Mouse (Mus musculus): ENCODE results near the gene Tenm3. TPM values are rescaled to one million over a fixed set of nuclear protein-coding genes. Genes with fewer than 3 reads are reported as not detected.

Gene Tenm3
- polyA plus RNA-seq, 1 experiment: 12.8 TPM

DNA sequence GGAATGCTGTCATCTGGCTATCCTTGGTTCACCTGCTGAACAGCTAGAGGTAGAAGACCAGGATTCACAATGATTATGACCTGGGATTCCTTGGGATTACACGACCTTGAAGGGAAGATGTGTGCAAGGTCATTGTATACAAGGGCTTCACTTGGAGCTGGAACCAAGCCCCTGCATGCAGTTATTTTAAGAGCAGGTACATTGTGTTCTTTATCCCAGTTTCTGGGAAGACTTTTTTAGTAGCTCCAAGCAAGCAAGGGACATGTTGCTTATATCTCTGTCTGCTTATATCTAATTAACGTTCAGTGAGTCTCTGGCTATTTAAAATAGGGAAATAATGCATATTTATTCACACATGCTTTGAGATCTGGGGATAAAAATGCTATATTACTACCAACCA, 86.9 kb downstream of the Tenm3 start:
- no peaks in the 10 kb centered on the region for H3K27me3 ChIP-seq (ENCODE audit: control insufficient read depth, insufficient read depth, insufficient read length)
- no peaks in the 10 kb centered on the region for H3K79me2 ChIP-seq (ENCODE audit: control insufficient read depth, insufficient read depth)
- H3K4me2 ChIP-seq (ENCODE audit: low read depth): no peak overlapping the region
- H3K4me3 ChIP-seq: no peak overlapping the region
- no peak overlapping the region for H3ac ChIP-seq (ENCODE audit: control insufficient read depth, insufficient read length)
- no peak for TF ChIP-seq SRF (IDR thresholded peaks at IDR 0.05; ENCODE audit: control insufficient read depth, insufficient read length, low read depth)
- TF ChIP-seq POLR2A (IDR thresholded peaks at IDR 0.05; ENCODE audit: insufficient read length, low read depth): no peak
- no peak for TF ChIP-seq CEBPB (IDR thresholded peaks at IDR 0.05; ENCODE audit: insufficient read depth, poor library complexity, severe bottlenecking)
- H3K36me3 ChIP-seq (ENCODE audit: control insufficient read depth, insufficient read depth): no peaks in the 10 kb centered on the region

DNA sequence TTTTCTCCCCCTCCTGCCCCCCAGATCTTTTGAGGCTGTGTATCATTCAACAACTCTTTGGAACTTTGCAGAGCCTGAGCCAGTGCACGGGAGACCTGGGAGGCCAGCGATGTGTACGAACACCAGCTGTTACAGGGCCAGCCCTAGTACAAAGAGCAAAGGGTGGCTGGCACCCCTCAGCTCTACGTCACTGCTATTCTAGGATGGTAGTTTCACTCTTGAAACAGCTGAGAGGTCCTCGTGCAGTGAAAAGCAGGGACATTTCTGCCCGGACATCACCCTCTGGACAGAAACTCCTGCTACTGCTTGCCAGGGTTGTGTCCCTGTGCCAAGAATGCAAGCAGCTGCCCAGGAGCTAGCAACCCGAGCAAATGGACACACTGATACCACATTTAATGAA, 88.3 kb downstream of the Tenm3 start:
- no peaks in the 10 kb centered on the region for H3K79me2 ChIP-seq (ENCODE audit: control insufficient read depth, insufficient read depth)
- no peaks in the 10 kb centered on the region for H3K36me3 ChIP-seq (ENCODE audit: control insufficient read depth, insufficient read depth)
- TF ChIP-seq MYOG (IDR thresholded peaks at IDR 0.05; ENCODE audit: control insufficient read depth in 1 of 3, insufficient read depth in 1 of 3, insufficient read length in 2 of 3, low read depth in 2 of 3) (peak; percentile 63 to 94 (median 93)), CEBPB (IDR thresholded peaks at IDR 0.05; ENCODE audit: insufficient read depth, poor library complexity, severe bottlenecking) (no peak), SRF (IDR thresholded peaks at IDR 0.05; ENCODE audit: control insufficient read depth, insufficient read length, low read depth) (no peak), USF1 (IDR thresholded peaks at IDR 0.05; ENCODE audit: low read depth) (no peak), POLR2AphosphoS2 (IDR thresholded peaks at IDR 0.05; ENCODE audit: insufficient read length, low read depth) (no peak), TCF12 (IDR thresholded peaks at IDR 0.05; ENCODE audit: insufficient read depth, poor library complexity, severe bottlenecking) (peak; percentile 54), E2F4 (IDR thresholded peaks at IDR 0.05; ENCODE audit: insufficient read depth) (no peak), REST (IDR thresholded peaks at IDR 0.05; ENCODE audit: insufficient read depth, insufficient read length) (no peak), MAX (IDR thresholded peaks at IDR 0.05; ENCODE audit: low read depth) (no peak), MYOD1 (IDR thresholded peaks at IDR 0.05; ENCODE audit: control insufficient read depth in 1 of 3, insufficient read length in 2 of 3, low read depth in 2 of 3) (peak; percentile 45 to 89 (median 52)), POLR2A (IDR thresholded peaks at IDR 0.05; ENCODE audit: insufficient read length, low read depth) (no peak), TCF3 (IDR thresholded peaks at IDR 0.05; ENCODE audit: insufficient read length, low read depth) (peak; percentile 28)
- H3K4me3 ChIP-seq: no peak overlapping the region
- H3K4me2 ChIP-seq (ENCODE audit: low read depth): peak overlapping the region; percentile 34
- no peak overlapping the region for H3ac ChIP-seq (ENCODE audit: control insufficient read depth, insufficient read length)
- no peaks in the 10 kb centered on the region for H3K27me3 ChIP-seq (ENCODE audit: control insufficient read depth, insufficient read depth, insufficient read length)

DNA sequence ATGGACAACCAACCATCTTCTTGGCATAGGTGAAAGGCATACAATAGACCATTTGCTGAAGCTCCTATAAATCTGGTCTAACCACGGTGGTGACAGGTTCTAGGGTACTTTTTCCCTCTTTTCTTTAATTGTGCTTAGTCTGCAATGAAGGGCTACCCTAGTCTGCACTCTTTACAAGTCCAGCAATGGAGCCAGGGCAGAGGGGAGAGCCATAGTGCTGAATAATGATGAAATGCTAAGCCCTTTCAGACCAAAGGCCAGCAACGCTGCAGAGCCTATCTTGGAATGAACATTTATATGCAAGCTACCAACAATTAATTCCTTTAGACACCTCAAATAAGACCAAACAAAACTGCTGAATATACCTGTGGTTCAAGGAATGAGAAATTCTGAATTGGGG, 88.8 kb downstream of the Tenm3 start:
- Histone ChIP-seq H3K4me3 (no peak overlapping the region), H3K36me3 (ENCODE audit: control insufficient read depth, insufficient read depth) (no peaks in the 10 kb centered on the region), H3ac (ENCODE audit: control insufficient read depth, insufficient read length) (no peak overlapping the region), H3K4me2 (ENCODE audit: low read depth) (peak overlapping the region; percentile 34), H3K27me3 (ENCODE audit: control insufficient read depth, insufficient read depth, insufficient read length) (no peaks in the 10 kb centered on the region), H3K79me2 (ENCODE audit: control insufficient read depth, insufficient read depth) (no peaks in the 10 kb centered on the region)
- TF ChIP-seq E2F4 (IDR thresholded peaks at IDR 0.05; ENCODE audit: insufficient read depth) (no peak), USF1 (IDR thresholded peaks at IDR 0.05; ENCODE audit: low read depth) (no peak), TCF12 (IDR thresholded peaks at IDR 0.05; ENCODE audit: insufficient read depth, poor library complexity, severe bottlenecking) (no peak), MAX (IDR thresholded peaks at IDR 0.05; ENCODE audit: low read depth) (no peak), TCF3 (IDR thresholded peaks at IDR 0.05; ENCODE audit: insufficient read length, low read depth) (no peak), CEBPB (IDR thresholded peaks at IDR 0.05; ENCODE audit: insufficient read depth, poor library complexity, severe bottlenecking) (no peak), MYOG (IDR thresholded peaks at IDR 0.05; ENCODE audit: control insufficient read depth in 1 of 3, insufficient read depth in 1 of 3, insufficient read length in 2 of 3, low read depth in 2 of 3) (no peak), POLR2AphosphoS2 (IDR thresholded peaks at IDR 0.05; ENCODE audit: insufficient read length, low read depth) (no peak), MYOD1 (IDR thresholded peaks at IDR 0.05; ENCODE audit: control insufficient read depth in 1 of 3, insufficient read length in 2 of 3, low read depth in 2 of 3) (no peak), REST (IDR thresholded peaks at IDR 0.05; ENCODE audit: insufficient read depth, insufficient read length) (no peak), POLR2A (IDR thresholded peaks at IDR 0.05; ENCODE audit: insufficient read length, low read depth) (no peak), SRF (IDR thresholded peaks at IDR 0.05; ENCODE audit: control insufficient read depth, insufficient read length, low read depth) (no peak)

DNA sequence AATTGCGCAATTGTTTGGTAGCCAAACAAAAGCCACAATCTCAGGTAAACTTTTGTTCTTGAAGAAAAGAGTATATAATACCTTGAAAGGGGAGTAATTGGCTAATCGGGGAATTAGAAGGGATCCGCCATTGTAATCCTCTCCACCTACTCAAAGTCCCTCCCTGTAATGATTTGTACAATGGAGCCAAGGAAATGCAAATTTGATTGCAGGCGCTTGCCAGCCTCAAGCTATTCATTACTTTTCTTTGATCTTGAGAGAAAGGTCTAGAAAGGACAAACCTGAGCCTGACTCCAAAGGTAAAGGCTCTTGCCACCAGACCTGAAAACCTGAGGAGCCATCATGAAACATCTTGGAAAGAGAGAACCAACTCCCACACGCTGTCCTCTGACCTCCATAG, 91.8 kb downstream of the Tenm3 start:
- Histone ChIP-seq H3K36me3 (ENCODE audit: control insufficient read depth, insufficient read depth) (no peaks in the 10 kb centered on the region), H3K4me2 (ENCODE audit: low read depth) (no peak overlapping the region), H3ac (ENCODE audit: control insufficient read depth, insufficient read length) (no peak overlapping the region), H3K79me2 (ENCODE audit: control insufficient read depth, insufficient read depth) (no peaks in the 10 kb centered on the region), H3K4me3 (no peak overlapping the region), H3K27me3 (ENCODE audit: control insufficient read depth, insufficient read depth, insufficient read length) (no peaks in the 10 kb centered on the region)
- peak; percentile 48; the same call in 1 of the 2 replicates for TF ChIP-seq CEBPB (IDR thresholded peaks at IDR 0.05; ENCODE audit: insufficient read depth, poor library complexity, severe bottlenecking)
- no peak for TF ChIP-seq MYOG (IDR thresholded peaks at IDR 0.05; ENCODE audit: control insufficient read depth in 1 of 3, insufficient read depth in 1 of 3, insufficient read length in 2 of 3, low read depth in 2 of 3)

DNA sequence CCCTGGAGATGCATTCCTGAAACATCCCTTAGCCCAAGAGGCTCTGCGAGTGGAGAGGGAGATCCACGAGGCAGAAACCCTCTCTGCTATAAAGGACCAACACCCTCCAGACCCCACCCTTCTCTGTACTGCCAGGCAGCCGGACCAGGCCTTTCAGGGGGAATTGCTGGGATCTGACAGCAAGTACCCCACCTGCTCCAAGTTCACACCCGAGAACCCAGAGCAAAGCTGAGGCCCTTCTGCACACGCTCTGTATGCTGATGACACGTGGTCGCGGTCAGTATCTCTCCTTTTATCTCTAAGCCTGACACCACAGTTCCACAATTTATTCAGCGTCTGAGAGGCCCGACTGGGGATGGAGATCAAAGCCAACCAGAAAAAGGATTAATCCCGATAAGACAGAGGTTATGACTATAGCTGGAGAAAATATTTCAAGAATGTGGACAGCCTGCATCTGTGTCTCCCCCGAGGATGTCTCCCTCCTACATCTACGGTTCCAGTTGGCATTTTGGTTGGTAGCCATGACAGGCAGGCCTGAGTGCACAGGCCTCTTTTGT, 95.2 kb downstream of the Tenm3 start:
- H3K4me2 ChIP-seq (ENCODE audit: low read depth): peak overlapping the region; percentile 23
- no peaks in the 10 kb centered on the region for H3K27me3 ChIP-seq (ENCODE audit: control insufficient read depth, insufficient read depth, insufficient read length)
- H3K4me3 ChIP-seq: no peak overlapping the region
- no peak overlapping the region for H3ac ChIP-seq (ENCODE audit: control insufficient read depth, insufficient read length)
- no peaks in the 10 kb centered on the region for H3K79me2 ChIP-seq (ENCODE audit: control insufficient read depth, insufficient read depth)
- TF ChIP-seq POLR2A (IDR thresholded peaks at IDR 0.05; ENCODE audit: insufficient read length, low read depth) (no peak), POLR2AphosphoS2 (IDR thresholded peaks at IDR 0.05; ENCODE audit: insufficient read length, low read depth) (no peak), MYOG (IDR thresholded peaks at IDR 0.05; ENCODE audit: control insufficient read depth in 1 of 3, insufficient read depth in 1 of 3, insufficient read length in 2 of 3, low read depth in 2 of 3) (peak in 1 of 3 experiments; percentile 43), MYOD1 (IDR thresholded peaks at IDR 0.05; ENCODE audit: control insufficient read depth in 1 of 3, insufficient read length in 2 of 3, low read depth in 2 of 3) (peak in 2 of 3 experiments; percentile 27 to 41)
- no peaks in the 10 kb centered on the region for H3K36me3 ChIP-seq (ENCODE audit: control insufficient read depth, insufficient read depth)
